In the genomic region with DNA sequence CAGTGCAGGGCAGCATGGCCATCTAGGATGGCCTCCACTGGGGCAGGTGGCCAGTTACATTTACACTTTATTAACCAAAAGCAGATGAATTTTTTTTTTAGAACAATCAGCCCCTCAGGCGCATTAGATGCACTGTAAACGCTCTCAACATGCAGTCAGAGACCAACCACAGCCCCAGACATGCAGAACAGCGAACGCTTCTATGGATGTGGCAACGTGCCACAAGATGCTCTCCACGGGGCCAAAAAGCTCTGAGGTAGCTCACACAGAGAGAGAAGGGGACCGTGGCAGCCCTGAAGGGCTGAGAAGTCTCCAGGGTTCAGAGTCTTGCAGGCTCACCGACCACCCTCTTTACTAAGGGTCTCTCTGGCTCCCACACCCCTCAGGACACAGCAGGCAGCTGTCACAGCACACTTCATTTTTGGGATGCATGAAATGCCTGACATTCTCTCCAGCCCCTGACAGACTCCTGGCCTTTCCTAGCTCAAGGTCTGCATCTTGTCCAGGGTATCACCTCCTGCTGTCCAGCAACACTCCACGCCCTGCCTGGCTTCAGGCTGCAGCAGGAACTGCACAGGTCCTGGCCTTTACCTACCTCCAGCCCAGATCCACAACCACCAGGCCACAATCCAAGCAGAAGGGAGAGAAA, we compare ENCODE assay signal across 17 mouse cellular contexts.
A peak's percentile ranks its signal among the peaks of the same experiment; 100 is the strongest.
DNase-seq lines count a peak whose midpoint lies in the region; ATAC-seq lines count a peak whose summit lies in the region.
"Had no signal": no experiment of that assay in that cellular context is flagged by ENCODE, and none has a peak within 500 bp of the region (broad histone marks: within the 10 kb centered on the region; RNA-seq: fewer than 3 reads in every experiment).

No protein-coding gene starts in this region.

- H3K4me1 ChIP-seq in forebrain, embryonic 10.5 days, result peaks cover 30% of the 10 kb centered on the region
- H3K4me1 ChIP-seq in forebrain, embryonic 11.5 days (replicated peaks; ENCODE audit: control insufficient read depth, insufficient read depth, low read length), result no peaks in the 10 kb centered on the region
- peaks cover 50% of the 10 kb centered on the region for H3K4me1 ChIP-seq in hindbrain, embryonic 10.5 days (replicated peaks)
- peaks cover 2% of the 10 kb centered on the region for H3K4me1 ChIP-seq in hindbrain, embryonic 16.5 days (ENCODE audit: control insufficient read depth, insufficient read depth, low read depth, low read length)
- peaks cover 52% of the 10 kb centered on the region for H3K4me1 ChIP-seq in embryonic facial prominence, embryonic 10.5 days
- H3K4me1 ChIP-seq in limb, embryonic 13.5 days, result peaks cover 70% of the 10 kb centered on the region

- ATAC-seq in forebrain, embryonic 11.5 days (replicated peaks; ENCODE audit: low FRiP score), result no peak
- ATAC-seq in hindbrain, embryonic 16.5 days, result no peak
- ATAC-seq in limb, embryonic 13.5 days (ENCODE audit: low FRiP score, low read depth), result no peak
- ATAC-seq in CD4-positive, CD25-positive, alpha-beta regulatory T cell, adult 4 months, result no peak
- ATAC-seq: forebrain, embryonic 13.5 days; liver, postnatal 0 days had no signal

- H3K4me3 ChIP-seq in forebrain, embryonic 10.5 days, result no peak overlapping the region
- no peak overlapping the region for H3K4me3 ChIP-seq in forebrain, embryonic 11.5 days (ENCODE audit: low read depth, low read length)
- no peak overlapping the region for H3K4me3 ChIP-seq in hindbrain, embryonic 10.5 days
- H3K4me3 ChIP-seq in hindbrain, embryonic 16.5 days (ENCODE audit: low read length), result no peak overlapping the region
- H3K4me3 ChIP-seq in embryonic facial prominence, embryonic 10.5 days, result no peak overlapping the region
- no peak overlapping the region for H3K4me3 ChIP-seq in limb, embryonic 13.5 days
- H3K4me3 ChIP-seq: embryonic facial prominence, embryonic 13.5 days; forebrain, embryonic 13.5 days; neural tube, embryonic 12.5 days had no signal

- no peak for DNase-seq in forebrain, embryonic 10.5 days (ENCODE audit: extremely low spot score, low spot score)
- no peak for DNase-seq in forebrain, embryonic 11.5 days (ENCODE audit: low spot score)
- no peak for DNase-seq in hindbrain, embryonic 10.5 days (ENCODE audit: low spot score)
- no peak for DNase-seq in embryonic facial prominence, embryonic 10.5 days (ENCODE audit: low spot score)
- DNase-seq: adrenal gland, adult 2 months; cerebellum, adult 9-10 months; kidney, adult 8-10 months; layer of hippocampus, postnatal 36 days; liver, postnatal 0 days; right cerebral cortex, postnatal 25 days; thymus, postnatal 4 days had no signal

- H3K36me3 ChIP-seq in forebrain, embryonic 10.5 days (replicated peaks), result no peaks in the 10 kb centered on the region
- no peaks in the 10 kb centered on the region for H3K36me3 ChIP-seq in forebrain, embryonic 11.5 days (ENCODE audit: control insufficient read depth, insufficient read depth, low read length)
- 0 out of 2 replicates have a peak, but pooled peaks cover 7% of the 10 kb centered on the region for H3K36me3 ChIP-seq in hindbrain, embryonic 10.5 days
- H3K36me3 ChIP-seq in hindbrain, embryonic 16.5 days (ENCODE audit: control insufficient read depth, insufficient read depth, low read length), result no peaks in the 10 kb centered on the region
- H3K36me3 ChIP-seq in embryonic facial prominence, embryonic 10.5 days (replicated peaks), result peaks cover 11% of the 10 kb centered on the region
- peaks cover 3% of the 10 kb centered on the region; the same call in 1 of the 2 replicates for H3K36me3 ChIP-seq in limb, embryonic 13.5 days
- H3K36me3 ChIP-seq: neural tube, embryonic 12.5 days had no signal

- no peak overlapping the region for H3K9ac ChIP-seq in forebrain, embryonic 11.5 days (ENCODE audit: low read length)
- H3K9ac ChIP-seq in hindbrain, embryonic 16.5 days (ENCODE audit: low read depth, low read length), result no peak overlapping the region
- H3K9ac ChIP-seq in limb, embryonic 13.5 days, result no peak overlapping the region
- H3K9ac ChIP-seq: embryonic facial prominence, embryonic 13.5 days; forebrain, embryonic 13.5 days; liver, postnatal 0 days; neural tube, embryonic 12.5 days had no signal

- WGBS in forebrain, embryonic 10.5 days, result 84% methylated on average over 9 of the region's 9 CpGs
- WGBS in forebrain, embryonic 11.5 days, result 76% methylated on average over 9 of the region's 9 CpGs
- 71% methylated on average over 9 of the region's 9 CpGs for WGBS in hindbrain, embryonic 10.5 days
- 56% methylated on average over 9 of the region's 9 CpGs for WGBS in hindbrain, embryonic 16.5 days
- WGBS in embryonic facial prominence, embryonic 10.5 days, result 75% methylated on average over 9 of the region's 9 CpGs
- 47% methylated on average over 9 of the region's 9 CpGs for WGBS in limb, embryonic 13.5 days

- H3K27me3 ChIP-seq in forebrain, embryonic 10.5 days (ENCODE audit: poor library complexity, severe bottlenecking), result no peaks in the 10 kb centered on the region
- H3K27me3 ChIP-seq in forebrain, embryonic 11.5 days (ENCODE audit: control insufficient read depth, insufficient read depth, low read length), result no peaks in the 10 kb centered on the region
- H3K27me3 ChIP-seq in hindbrain, embryonic 10.5 days (ENCODE audit: insufficient read depth, poor library complexity, severe bottlenecking), result no peaks in the 10 kb centered on the region
- no peaks in the 10 kb centered on the region for H3K27me3 ChIP-seq in hindbrain, embryonic 16.5 days (replicated peaks; ENCODE audit: control insufficient read depth, insufficient read depth, low read length)
- no peaks in the 10 kb centered on the region for H3K27me3 ChIP-seq in embryonic facial prominence, embryonic 10.5 days (replicated peaks; ENCODE audit: low read depth, poor library complexity, severe bottlenecking)
- H3K27me3 ChIP-seq in limb, embryonic 13.5 days, result no peaks in the 10 kb centered on the region
- H3K27me3 ChIP-seq: embryonic facial prominence, embryonic 13.5 days; forebrain, embryonic 13.5 days; neural tube, embryonic 12.5 days had no signal

- no peak overlapping the region for H3K4me2 ChIP-seq in forebrain, embryonic 11.5 days (ENCODE audit: low read depth, low read length, severe bottlenecking)
- H3K4me2 ChIP-seq in hindbrain, embryonic 16.5 days (ENCODE audit: low read length), result no peak overlapping the region
- H3K4me2 ChIP-seq in limb, embryonic 13.5 days (replicated peaks), result no peak overlapping the region
- H3K4me2 ChIP-seq: embryonic facial prominence, embryonic 13.5 days; forebrain, embryonic 13.5 days; neural tube, embryonic 12.5 days had no signal

- no peaks in the 10 kb centered on the region for H3K9me3 ChIP-seq in forebrain, embryonic 10.5 days
- no peaks in the 10 kb centered on the region for H3K9me3 ChIP-seq in forebrain, embryonic 11.5 days (ENCODE audit: control insufficient read depth, low read length)
- no peaks in the 10 kb centered on the region for H3K9me3 ChIP-seq in hindbrain, embryonic 10.5 days
- H3K9me3 ChIP-seq in hindbrain, embryonic 16.5 days (ENCODE audit: control insufficient read depth, low read length), result no peaks in the 10 kb centered on the region
- no peaks in the 10 kb centered on the region for H3K9me3 ChIP-seq in embryonic facial prominence, embryonic 10.5 days
- no peaks in the 10 kb centered on the region for H3K9me3 ChIP-seq in limb, embryonic 13.5 days
- H3K9me3 ChIP-seq: embryonic facial prominence, embryonic 13.5 days; forebrain, embryonic 13.5 days; neural tube, embryonic 12.5 days had no signal

- H3K27ac ChIP-seq in forebrain, embryonic 10.5 days, result 0 out of 2 replicates have a peak overlapping the region, but pooled peaks have one; percentile 9
- no peak overlapping the region for H3K27ac ChIP-seq in forebrain, embryonic 11.5 days (ENCODE audit: low read depth, low read length)
- peak overlapping the region; percentile 37; the same call in 1 of the 2 replicates for H3K27ac ChIP-seq in hindbrain, embryonic 10.5 days
- H3K27ac ChIP-seq in hindbrain, embryonic 16.5 days (ENCODE audit: low read depth, low read length), result no peak overlapping the region
- H3K27ac ChIP-seq in embryonic facial prominence, embryonic 10.5 days (replicated peaks), result peak overlapping the region; percentile 8
- H3K27ac ChIP-seq in limb, embryonic 13.5 days, result peak overlapping the region; percentile 61; the same call in 1 of the 2 replicates
- H3K27ac ChIP-seq: forebrain, embryonic 13.5 days; neural tube, embryonic 12.5 days had no signal

Comparison
In these comparisons a context has a peak if more than half of its experiments do, and no peak if none do; other contexts are left out.
1. H3K27ac ChIP-seq: peak in forebrain, embryonic 10.5 days (single experiment), hindbrain, embryonic 10.5 days (single experiment), embryonic facial prominence, embryonic 10.5 days (single experiment) and limb, embryonic 13.5 days (single experiment); none in forebrain, embryonic 11.5 days (single experiment) and hindbrain, embryonic 16.5 days (single experiment).